Mouse (Mus musculus) embryonic fibroblast, embryonic 13.5 days (primary cell): ENCODE data around the gene Dnm2. TPM values are rescaled to one million over a fixed set of nuclear protein-coding genes. Genes with fewer than 3 reads are reported as not detected.
A peak's percentile ranks its signal among the peaks of the same experiment; 100 is the strongest.

Experiments used
- H3K27ac ChIP-seq: 2 replicates; pipeline ENCODE4 v1.5.1; 2012; ENCODE audit warnings: low read length, control low read depth, inconsistent platforms; ENCODE audit not compliant: insufficient read depth
- H3K4me1 ChIP-seq: 2 replicates; pipeline ENCODE4 v1.6.1; 2011; ENCODE audit warnings: low read length; ENCODE audit not compliant: control insufficient read depth, insufficient read depth
- H3K4me3 ChIP-seq: 2 replicates; pipeline ENCODE4 v1.5.1; 2011; ENCODE audit warnings: mild to moderate bottlenecking, control low read depth, low read length; ENCODE audit not compliant: insufficient read depth
- CTCF ChIP-seq: IDR thresholded peaks from 2 replicates; pipeline ENCODE4 v1.5.1; 2011; ENCODE audit warnings: mild to moderate bottlenecking, control low read depth, low read length, moderate library complexity, borderline replicate concordance; ENCODE audit not compliant: insufficient read depth
- POLR2A ChIP-seq: IDR thresholded peaks from 2 replicates; pipeline ENCODE4 v1.6.1; 2011; ENCODE audit warnings: low read depth, mild to moderate bottlenecking, control low read depth, low read length, moderate library complexity
- polyA plus RNA-seq: library from polyadenylated mRNA; stranded (reverse); fragments of >200 nt; gene quantifications from 2 replicates; pipeline ENCODE4 v1.2.4, GENCODE M21; 2011; ENCODE audit warnings: low read depth; ENCODE audit not compliant: missing spikeins, insufficient read length

Dnm2 gene
- polyA plus RNA-seq, 1 experiment = 77.2 TPM

DNA sequence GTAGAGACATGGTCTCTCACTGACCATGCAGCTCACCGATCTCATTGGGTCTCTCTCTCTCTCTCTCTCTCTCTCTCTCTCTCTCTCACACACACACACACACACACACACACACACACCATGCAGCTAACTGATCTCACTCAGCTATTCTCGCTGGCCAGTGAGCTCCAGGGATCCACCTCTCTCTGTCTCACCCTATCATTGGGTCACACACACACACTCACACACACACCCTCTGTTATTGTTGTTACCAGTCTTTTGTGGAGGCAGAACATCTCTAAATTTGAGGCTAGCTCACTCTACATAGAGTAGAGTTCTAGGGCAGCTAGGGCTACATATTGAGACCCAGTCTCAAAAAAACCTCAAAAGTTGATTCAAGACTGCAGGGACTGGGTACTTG is 1.8 kb downstream of the Dnm2 start:
- no peak overlapping the region for H3K27ac ChIP-seq
- H3K4me3 ChIP-seq = peak overlapping the region; percentile 92
- 0 out of 2 replicates have a peak, but pooled peaks cover 4% of the 10 kb centered on the region for H3K4me1 ChIP-seq
- TF ChIP-seq POLR2A = no peak
- no peak for TF ChIP-seq CTCF

DNA sequence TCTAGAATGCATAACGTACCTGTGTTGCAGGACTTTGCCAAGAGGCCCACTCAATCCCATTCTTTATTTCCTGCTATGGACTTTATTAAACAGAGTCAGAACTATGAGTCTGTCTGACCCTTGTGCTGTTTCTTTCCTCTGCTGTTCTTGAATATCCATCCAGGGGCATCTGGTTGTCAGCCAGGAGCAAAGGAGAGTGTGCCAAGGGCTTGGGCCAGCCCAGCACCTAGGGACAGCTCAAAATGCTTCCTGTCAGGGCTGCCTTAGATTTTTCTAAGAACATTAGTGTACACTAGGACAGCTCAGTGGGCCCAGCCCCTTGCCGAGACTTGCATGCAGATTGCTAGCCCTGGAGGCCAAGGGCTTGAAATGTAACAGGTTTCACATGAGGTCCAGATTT is 3.1 kb downstream of the Dnm2 start:
- Histone ChIP-seq H3K4me3 (no peak overlapping the region), H3K27ac (no peak overlapping the region), H3K4me1 (0 out of 2 replicates have a peak, but pooled peaks cover 4% of the 10 kb centered on the region)
- TF ChIP-seq CTCF = no peak
- TF ChIP-seq POLR2A = no peak

GRCm38 (mm10) chr9:21428178-21428577 is 3.5 kb downstream of the Dnm2 start:
- TF ChIP-seq CTCF (no peak), POLR2A (no peak)
- H3K27ac ChIP-seq = no peak overlapping the region
- no peak overlapping the region for H3K4me3 ChIP-seq
- H3K4me1 ChIP-seq = 0 out of 2 replicates have a peak, but pooled peaks cover 4% of the 10 kb centered on the region

DNA sequence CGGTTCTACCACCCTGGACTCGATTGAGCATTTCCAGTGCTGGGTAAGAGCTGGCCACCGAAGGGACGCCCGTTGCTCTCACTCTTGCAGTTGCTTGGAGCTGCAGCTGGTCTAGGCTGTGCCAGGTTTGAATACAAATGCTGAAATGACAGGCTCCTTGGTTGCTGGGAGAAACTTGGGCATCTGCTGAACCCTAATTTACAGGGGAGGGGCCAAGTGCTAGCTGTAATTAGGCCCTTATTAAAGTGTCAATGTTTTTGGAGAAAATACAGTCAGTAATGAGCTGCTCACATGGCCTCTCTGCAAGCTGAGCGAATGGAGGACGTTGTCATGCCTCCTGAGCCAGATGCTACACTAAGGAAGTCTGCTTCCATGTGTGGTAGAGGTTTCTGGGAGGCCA is 6.0 kb downstream of the Dnm2 start:
- peaks cover 9% of the 10 kb centered on the region for H3K4me1 ChIP-seq
- no peak overlapping the region for H3K4me3 ChIP-seq
- no peak for TF ChIP-seq POLR2A
- TF ChIP-seq CTCF = no peak
- H3K27ac ChIP-seq = no peak overlapping the region

- Histone ChIP-seq H3K4me3 (no peak overlapping the region), H3K4me1 (peaks cover 16% of the 10 kb centered on the region), H3K27ac (no peak overlapping the region)
- TF ChIP-seq POLR2A (no peak), CTCF (no peak)
Measured at GRCm38 (mm10) chr9:21432066-21432465, 7.4 kb downstream of the Dnm2 start.

GRCm38 (mm10) chr9:21433766-21434165 is 9.1 kb downstream of the Dnm2 start:
- TF ChIP-seq POLR2A = no peak
- no peak for TF ChIP-seq CTCF
- Histone ChIP-seq H3K27ac (no peak overlapping the region), H3K4me3 (no peak overlapping the region), H3K4me1 (peaks cover 11% of the 10 kb centered on the region)

DNA sequence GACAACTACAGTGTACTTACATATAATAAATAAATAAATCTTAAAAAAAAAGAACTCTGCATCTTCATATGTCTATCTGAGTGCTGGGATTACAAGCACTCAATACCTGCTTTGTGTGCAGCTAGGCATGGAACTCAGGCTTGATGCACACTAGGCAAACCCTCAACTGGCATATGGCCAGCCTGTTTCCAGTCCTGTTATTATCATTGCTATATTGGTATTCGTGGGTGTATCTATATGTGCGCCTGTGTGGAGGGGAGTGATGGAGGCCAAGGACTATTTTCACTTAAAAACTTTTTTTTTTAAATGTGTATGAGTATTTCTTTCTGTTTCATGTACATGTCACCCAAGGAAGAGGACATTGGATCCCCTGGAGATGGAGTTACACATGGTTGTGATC is 9.7 kb downstream of the Dnm2 start:
- Histone ChIP-seq H3K4me1 (peaks cover 15% of the 10 kb centered on the region), H3K4me3 (no peak overlapping the region), H3K27ac (no peak overlapping the region)
- TF ChIP-seq CTCF (no peak), POLR2A (no peak)

DNA sequence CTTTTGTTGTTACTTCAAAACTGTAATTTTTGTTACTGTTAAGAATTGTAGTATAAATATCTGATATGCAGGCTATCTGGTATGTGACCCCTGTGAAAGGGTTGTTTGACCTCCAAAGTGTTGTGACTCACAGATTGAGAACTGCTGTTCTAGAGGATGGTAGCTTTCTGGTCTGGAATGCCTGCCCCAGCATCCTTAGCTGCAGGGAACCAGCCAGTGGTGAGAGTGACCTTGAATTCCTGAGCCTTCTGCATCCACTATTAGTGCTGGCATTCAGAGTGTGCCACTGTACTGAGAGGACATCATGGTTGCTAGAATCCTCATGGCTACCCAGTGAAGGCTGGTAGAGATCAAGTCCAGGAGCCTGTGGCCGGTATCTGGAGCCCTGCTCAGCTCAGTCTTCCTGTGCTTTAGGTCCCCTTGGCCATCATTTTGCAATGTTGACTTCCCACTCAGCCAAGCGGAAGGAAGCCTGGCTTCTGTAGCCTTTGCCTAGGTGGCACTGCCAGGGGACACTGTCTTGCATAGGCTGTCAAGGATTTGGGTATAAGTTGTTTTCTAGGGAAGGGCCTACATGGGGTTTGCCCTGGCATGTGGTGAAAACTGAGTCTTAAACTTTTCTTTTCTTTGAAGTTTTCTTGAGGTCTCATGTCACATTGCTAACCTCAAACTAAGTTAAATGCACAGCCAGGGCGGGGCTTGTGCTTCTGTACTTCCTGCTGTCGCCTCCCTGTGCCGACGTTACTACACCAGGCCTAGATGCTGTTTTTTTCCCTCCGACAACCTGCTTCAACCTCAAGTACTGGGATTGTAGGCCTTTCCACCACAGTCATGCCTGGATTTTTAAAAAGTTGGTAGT is 11.3 kb downstream of the Dnm2 start:
- TF ChIP-seq POLR2A (no peak), CTCF (no peak)
- Histone ChIP-seq H3K4me1 (peaks cover 17% of the 10 kb centered on the region), H3K27ac (peak overlapping the region; percentile 17), H3K4me3 (no peak overlapping the region)

DNA sequence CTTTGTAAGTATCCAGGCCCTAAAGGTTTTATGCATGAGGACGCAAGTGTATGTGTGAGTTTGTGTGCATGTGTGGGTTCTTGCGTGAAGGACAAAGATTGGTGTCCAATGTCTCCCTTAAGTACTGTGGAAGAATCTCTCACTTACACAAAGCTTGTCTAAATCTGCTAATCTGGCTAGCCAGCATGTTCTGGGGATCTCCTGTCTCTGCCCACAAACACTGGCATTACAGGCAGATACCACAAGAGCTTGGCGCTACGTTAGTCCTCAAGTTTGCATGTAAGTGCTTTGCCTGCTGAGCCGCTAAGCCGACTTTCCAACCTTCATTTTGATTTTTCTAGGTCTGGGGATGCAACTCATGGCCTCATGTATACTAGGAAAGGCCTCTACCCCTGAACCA is 12.9 kb downstream of the Dnm2 start:
- Histone ChIP-seq H3K27ac (no peak overlapping the region; the same call in 1 of the 2 replicates), H3K4me1 (peaks cover 17% of the 10 kb centered on the region), H3K4me3 (no peak overlapping the region)
- TF ChIP-seq CTCF (no peak), POLR2A (no peak)

DNA sequence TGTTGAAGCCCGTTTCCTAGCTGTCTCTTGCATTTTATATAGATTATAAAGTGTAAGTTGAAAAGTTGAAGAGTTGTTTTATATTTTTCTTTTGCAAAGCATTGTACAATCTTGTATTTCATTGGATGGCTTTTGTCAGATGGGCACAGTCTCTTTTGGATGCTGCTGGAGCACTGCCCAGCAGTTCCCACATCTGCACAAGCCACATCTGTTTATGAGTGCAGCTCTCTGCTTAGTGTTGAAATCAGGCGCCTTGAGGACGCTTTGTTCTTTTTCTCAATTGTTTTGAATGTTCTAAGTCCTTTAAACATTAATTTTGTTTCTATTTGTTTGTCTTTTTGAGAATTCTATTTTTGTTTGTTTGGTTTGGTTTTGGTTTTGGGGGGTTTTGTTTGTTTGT is 13.5 kb downstream of the Dnm2 start:
- H3K27ac ChIP-seq = no peak overlapping the region; the same call in 1 of the 2 replicates
- TF ChIP-seq POLR2A = no peak
- no peak for TF ChIP-seq CTCF
- no peak overlapping the region for H3K4me3 ChIP-seq
- peaks cover 17% of the 10 kb centered on the region for H3K4me1 ChIP-seq

DNA sequence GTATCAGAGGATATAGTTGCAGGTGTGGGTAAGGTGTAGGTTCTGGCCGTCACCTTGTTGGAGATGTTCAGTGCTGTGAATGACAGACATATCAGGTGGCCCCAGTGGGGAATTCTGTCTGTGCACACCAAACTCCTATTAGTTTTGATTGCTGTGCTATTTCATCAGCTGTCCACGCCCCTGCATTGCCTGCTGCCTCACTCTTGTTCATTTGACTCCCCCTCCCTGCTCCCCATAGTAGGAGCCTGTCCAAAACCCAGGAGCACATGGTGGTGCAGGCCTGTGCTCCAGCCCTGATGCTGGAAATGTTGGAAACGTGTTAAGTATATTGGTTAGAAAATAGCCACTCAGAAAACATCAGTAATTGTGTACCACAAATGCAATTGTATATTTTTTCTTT is 14.7 kb downstream of the Dnm2 start:
- TF ChIP-seq CTCF (no peak), POLR2A (0 out of 2 replicates have a peak, but pooled peaks have one; percentile 38)
- peaks cover 17% of the 10 kb centered on the region for H3K4me1 ChIP-seq
- no peak overlapping the region for H3K4me3 ChIP-seq
- peak overlapping the region; percentile 84 for H3K27ac ChIP-seq
